Mouse (Mus musculus) C2C12 (cell line): ENCODE measurements around the gene Dbh.

Experiments used
- CTCF ChIP-seq: IDR thresholded peaks from one replicate; pipeline ENCODE4 v1.5.1; 2011; ENCODE audit not compliant: control insufficient read depth, insufficient read depth, insufficient read length
- MAX ChIP-seq: IDR thresholded peaks from one replicate; pipeline ENCODE4 v1.6.1; 2011; ENCODE audit warnings: mild to moderate bottlenecking, control low read depth
- MYOD1 ChIP-seq: IDR thresholded peaks from one replicate; pipeline ENCODE4 v1.6.1; 2011; ENCODE audit warnings: low read depth; ENCODE audit not compliant: control insufficient read depth, insufficient read length
- MYOG ChIP-seq: IDR thresholded peaks from one replicate; pipeline ENCODE4 v1.6.1; 2011; ENCODE audit not compliant: control insufficient read depth, insufficient read length; ENCODE audit errors: extremely low read depth
- USF1 ChIP-seq: IDR thresholded peaks from one replicate; pipeline ENCODE4 v1.6.1; 2011; ENCODE audit warnings: low read depth, mild to moderate bottlenecking, control low read depth, moderate library complexity

DNA sequence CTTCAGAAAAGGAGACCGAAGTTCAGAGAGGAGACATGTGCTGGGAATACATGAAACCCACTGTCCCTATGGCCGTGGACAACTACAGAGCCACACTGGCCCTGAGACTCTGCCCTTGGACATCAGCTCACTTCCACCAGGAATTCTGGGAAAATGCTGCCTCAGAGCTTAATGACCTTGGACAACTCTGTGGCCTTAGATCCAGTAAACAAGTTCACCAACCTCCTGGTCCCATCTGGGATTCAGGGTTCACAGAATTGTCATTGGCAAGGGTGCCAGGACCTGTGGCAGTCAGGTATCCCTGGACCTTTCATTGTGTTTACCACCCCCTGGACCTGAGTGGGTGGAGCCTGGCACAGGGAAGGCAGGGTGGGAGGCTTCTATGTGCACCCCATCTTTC, 50.5 kb downstream of the Dbh start:
- no peak for TF ChIP-seq CTCF
- no peak for TF ChIP-seq MYOG
- no peak for TF ChIP-seq USF1
- TF ChIP-seq MYOD1: no peak
- no peak for TF ChIP-seq MAX
